Mouse (Mus musculus) lung, adult 2 months (tissue): ENCODE results near the gene Doxl2. TPM values are rescaled to one million over a fixed set of nuclear protein-coding genes. Genes with fewer than 3 reads are reported as not detected.

Source experiments
- DNase-seq: peaks from one replicate; pipeline ENCODE4 v3.0.0; 2022
- H3K4me1 ChIP-seq: fragments of 200-500 bp; 2 replicates; pipeline ENCODE4 v1.6.1; 2011; ENCODE audit warnings: low read length; ENCODE audit not compliant: control insufficient read depth, insufficient read depth
- H3K4me3 ChIP-seq: fragments of 200-500 bp; replicated peaks from 2 replicates; pipeline ENCODE3; 2011; ENCODE audit warnings: low read depth, mild to moderate bottlenecking, control low read depth, low read length; ENCODE audit errors: extremely low read depth
- CTCF ChIP-seq: fragments of 200-500 bp; IDR thresholded peaks from 2 replicates; pipeline ENCODE4 v1.5.1; 2011; ENCODE audit warnings: mild to moderate bottlenecking, low read length, control low read depth; ENCODE audit not compliant: insufficient read depth
- POLR2A ChIP-seq: fragments of 200-500 bp; IDR thresholded peaks from 2 replicates; pipeline ENCODE4 v1.6.1; 2011; ENCODE audit warnings: low read depth, mild to moderate bottlenecking, control low read depth, low read length, borderline replicate concordance; ENCODE audit errors: extremely low read depth
- WGBS: fragments of 180-500 bp; shearing (Covaris S2); methylation state at CpG from one replicate; pipeline ENCODE4 v1.1.7; 2018; 5-methylcytosine and 5-hydroxymethylcytosine counted together
- polyA plus RNA-seq: library from polyadenylated mRNA; depleted of rRNA; stranded (reverse); fragments of >200 nt; gene quantifications from 2 replicates; pipeline ENCODE4 v1.2.3, GENCODE M21; 2012; rRNA removed

Gene Doxl2
- polyA plus RNA-seq, 1 experiment = not detected

DNA sequence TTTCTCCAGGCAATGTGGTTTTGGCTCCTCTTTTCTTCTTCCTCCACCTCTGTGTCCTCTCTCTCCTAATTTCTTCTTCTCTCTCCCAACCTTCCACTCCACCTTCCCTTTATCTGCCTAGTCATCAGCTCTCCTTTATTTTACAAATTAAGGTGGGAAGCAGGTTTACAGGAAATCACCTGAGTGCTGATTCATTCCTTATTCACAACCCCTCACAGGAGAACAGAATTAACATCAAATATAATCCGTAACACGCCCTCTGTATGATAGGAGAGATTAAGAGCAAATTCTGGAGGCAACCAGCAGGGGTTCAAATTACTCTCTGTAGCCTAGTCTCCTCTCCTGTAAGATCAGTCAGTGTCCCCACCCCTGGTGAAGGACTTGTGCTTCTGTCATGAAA lies 47.6 kb downstream of the Doxl2 start:
- Histone ChIP-seq H3K4me3 (no peak overlapping the region), H3K4me1 (no peaks in the 10 kb centered on the region)
- no peak for DNase-seq
- 89% methylated on average over 2 of the region's 2 CpGs for WGBS
- TF ChIP-seq CTCF = no peak
- TF ChIP-seq POLR2A = no peak

GRCm38 (mm10) chr6:49023315-49023714 lies 48.6 kb downstream of the Doxl2 start:
- no peak for TF ChIP-seq POLR2A
- TF ChIP-seq CTCF = no peak
- DNase-seq = no peak
- 81% methylated on average over 10 of the region's 10 CpGs for WGBS
- Histone ChIP-seq H3K4me3 (no peak overlapping the region), H3K4me1 (no peaks in the 10 kb centered on the region)

DNA sequence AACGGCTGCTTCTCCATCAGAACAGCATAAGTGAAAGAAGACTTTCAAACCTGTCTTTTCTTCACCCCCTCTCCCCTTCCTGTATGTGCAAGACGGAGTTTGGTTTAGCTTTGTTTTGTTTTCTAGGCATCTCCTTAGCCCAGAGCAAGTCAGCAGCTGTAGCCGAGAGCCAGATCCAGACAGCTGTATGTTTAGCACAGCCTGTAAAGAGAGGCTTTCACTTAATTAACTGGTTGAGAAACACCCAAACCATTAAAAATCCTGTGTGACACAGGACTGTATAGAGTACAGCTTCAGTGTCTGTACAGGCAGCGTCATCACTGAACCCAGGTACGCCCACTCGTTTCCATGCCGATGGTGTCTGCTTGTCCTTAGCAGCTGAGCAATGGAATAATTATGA lies 50.5 kb downstream of the Doxl2 start:
- 83% methylated on average over 7 of the region's 7 CpGs for WGBS
- H3K4me1 ChIP-seq = no peaks in the 10 kb centered on the region; the same call in 1 of the 2 replicates
- H3K4me3 ChIP-seq = no peak overlapping the region
- TF ChIP-seq POLR2A (no peak), CTCF (no peak)
- no peak for DNase-seq

- no peaks in the 10 kb centered on the region; the same call in 1 of the 2 replicates for H3K4me1 ChIP-seq
- 75% methylated on average over 5 of the region's 5 CpGs for WGBS
- no peak overlapping the region for H3K4me3 ChIP-seq
- TF ChIP-seq POLR2A = no peak
- TF ChIP-seq CTCF = no peak
- DNase-seq = no peak
Measured at GRCm38 (mm10) chr6:49026496-49026895, 51.7 kb downstream of the Doxl2 start.

DNA sequence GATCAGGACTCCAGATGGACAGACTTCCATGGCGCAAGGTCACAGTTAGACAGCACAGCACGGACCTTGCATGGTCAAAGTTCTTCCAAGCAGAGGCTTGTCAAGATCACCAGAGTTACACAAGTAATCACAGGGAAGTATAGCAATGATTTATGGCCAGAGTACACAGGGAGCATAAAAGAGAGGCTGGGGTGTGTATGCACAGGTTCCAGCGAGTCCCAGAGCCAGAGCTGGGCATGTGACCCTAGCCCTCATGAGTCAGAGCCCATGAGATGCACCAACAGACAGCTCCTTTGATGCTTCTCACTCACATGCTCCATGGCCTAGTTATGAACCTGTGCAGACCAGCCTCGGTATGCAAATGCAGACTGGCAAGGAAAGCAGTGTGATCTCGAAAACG lies 53.3 kb downstream of the Doxl2 start:
- TF ChIP-seq POLR2A (no peak), CTCF (no peak)
- Histone ChIP-seq H3K4me1 (no peaks in the 10 kb centered on the region; the same call in 1 of the 2 replicates), H3K4me3 (no peak overlapping the region)
- 91% methylated on average over 6 of the region's 6 CpGs for WGBS
- DNase-seq = no peak

Other genes starting within 250 kb of the Doxl2 start
- gene Gimap1, start 235.9 kb upstream of the Doxl2 start, polyA plus RNA-seq = 29.9 and 35.2 TPM in 2 replicates
- gene Gimap5, start 228.8 kb upstream of the Doxl2 start, polyA plus RNA-seq = 28.6 and 32.8 TPM in 2 replicates
- gene Gimap3, start 204.1 kb upstream of the Doxl2 start, polyA plus RNA-seq = 12.5 and 15.4 TPM in 2 replicates
- 254 and 269 TPM in 2 replicates for gene Tmem176a, start 134.0 kb upstream of the Doxl2 start, polyA plus RNA-seq
- gene Tmem176b, start 133.5 kb upstream of the Doxl2 start, polyA plus RNA-seq = 521 and 609 TPM in 2 replicates
- gene Aoc1, start 102.1 kb upstream of the Doxl2 start, polyA plus RNA-seq = 4.8 and 8.1 TPM in 2 replicates
- gene 1600015I10Rik, start 45.1 kb upstream of the Doxl2 start, polyA plus RNA-seq = not detected in 2 replicates
- not detected in 2 replicates for gene Svs1, start 11.9 kb downstream of the Doxl2 start, polyA plus RNA-seq
- gene Gpnmb, start 61.6 kb downstream of the Doxl2 start, polyA plus RNA-seq = 25.7 and 28.8 TPM in 2 replicates
- 11.5 and 12.6 TPM in 2 replicates for gene Malsu1, start 98.8 kb downstream of the Doxl2 start, polyA plus RNA-seq
- 0.03 and 0.07 TPM in 2 replicates for gene Igf2bp3, start 240.0 kb downstream of the Doxl2 start, polyA plus RNA-seq